Mouse (Mus musculus) urinary bladder, postnatal 4 days (tissue): ENCODE data around the gene Wdr35.

Source experiments
- DNase-seq, 2 experiments: peaks; one replicate each; pipeline ENCODE4 v3.0.0; 2021 to 2022; ENCODE audit warnings: low spot score in 2 of 2

Gene Wdr35

GRCm38 (mm10) chr12:9052075-9052829, 78.6 kb downstream of the Wdr35 start:
- peak; percentile 66 to 85 for DNase-seq

- DNase-seq = no peak
Observed at GRCm38 (mm10) chr12:9053345-9053744, 79.7 kb downstream of the Wdr35 start.

DNA sequence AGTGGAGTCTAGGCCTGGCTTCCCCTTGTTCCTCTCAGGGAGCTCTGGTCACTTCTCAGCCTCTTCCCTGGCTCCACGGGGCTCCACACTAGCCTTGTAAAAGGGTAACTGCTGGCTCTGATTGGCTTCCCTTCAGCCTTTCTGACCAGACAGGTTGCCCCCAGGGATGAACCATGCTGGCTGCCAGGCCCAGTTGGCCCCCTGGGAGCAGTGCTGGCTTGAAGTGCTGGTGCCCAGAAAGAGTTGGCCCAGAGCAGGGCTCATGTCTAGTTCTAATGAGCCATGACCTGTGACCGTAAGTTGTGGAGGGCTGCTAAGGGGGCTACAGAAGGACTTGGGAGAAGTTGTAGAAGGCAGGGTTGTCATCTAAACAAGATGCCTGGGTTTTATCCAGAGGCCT, 80.3 kb downstream of the Wdr35 start:
- no peak for DNase-seq

- DNase-seq = no peak
Observed at GRCm38 (mm10) chr12:9055269-9055668, 81.6 kb downstream of the Wdr35 start.

DNA sequence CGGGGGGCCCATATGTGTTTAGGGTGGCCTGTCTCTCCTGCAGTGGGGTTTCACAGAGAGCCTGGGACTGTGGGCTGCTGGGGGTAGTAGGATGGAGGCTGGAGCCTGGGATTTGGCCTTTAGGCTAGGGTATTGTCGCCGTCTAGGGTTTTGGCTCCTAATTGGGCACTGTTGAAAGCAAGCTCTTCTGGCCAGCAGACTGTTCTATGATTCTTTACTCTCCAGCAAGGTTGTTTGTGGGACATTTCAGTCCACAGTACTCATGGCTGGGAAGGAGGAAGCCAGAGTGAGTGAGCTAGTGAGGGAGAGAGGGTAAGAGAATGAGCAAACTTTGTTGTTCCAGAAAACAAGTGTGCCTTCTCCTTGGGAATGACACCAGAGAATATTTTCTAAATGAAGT, 85.8 kb downstream of the Wdr35 start:
- DNase-seq = no peak

GRCm38 (mm10) chr12:9059965-9060364, 86.3 kb downstream of the Wdr35 start:
- DNase-seq = no peak

DNA sequence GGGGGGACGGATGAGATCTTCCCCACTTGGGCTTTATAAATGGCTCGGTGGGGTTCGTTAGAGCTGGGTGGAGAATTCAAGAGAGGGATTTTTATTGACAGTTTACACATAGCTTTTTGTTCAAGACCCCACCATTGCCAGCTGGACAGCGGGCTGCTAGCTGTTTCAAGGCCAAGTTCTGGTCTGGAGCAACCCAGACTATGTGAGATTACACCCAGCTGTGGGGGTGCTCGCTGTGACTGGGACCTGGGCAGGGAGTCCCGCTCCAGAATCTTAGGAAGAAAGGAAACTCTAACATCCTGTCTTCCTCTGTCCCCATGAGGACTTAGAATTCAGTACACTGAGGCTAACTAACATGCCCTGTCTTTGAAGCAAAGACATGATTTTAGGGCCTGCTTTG, 89.9 kb downstream of the Wdr35 start:
- peak in 1 of 2 experiments; percentile 57 for DNase-seq

DNA sequence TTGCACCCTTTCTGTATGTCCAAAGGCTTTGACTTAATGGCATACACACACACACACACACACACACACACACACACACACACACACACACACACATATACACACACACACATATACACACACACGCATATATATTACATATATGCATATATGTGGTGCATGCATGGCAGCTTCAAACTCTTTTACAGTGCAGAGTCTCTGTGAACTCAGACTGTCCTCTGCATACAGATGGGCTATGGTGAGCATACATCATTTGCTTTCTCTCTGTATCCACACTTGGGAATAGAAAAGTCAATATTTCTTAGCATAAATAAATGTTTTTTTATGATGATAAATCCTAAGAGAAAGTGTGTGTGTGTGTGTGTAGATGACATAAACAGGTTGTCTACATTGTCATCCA, 97.4 kb downstream of the Wdr35 start:
- DNase-seq = no peak

DNA sequence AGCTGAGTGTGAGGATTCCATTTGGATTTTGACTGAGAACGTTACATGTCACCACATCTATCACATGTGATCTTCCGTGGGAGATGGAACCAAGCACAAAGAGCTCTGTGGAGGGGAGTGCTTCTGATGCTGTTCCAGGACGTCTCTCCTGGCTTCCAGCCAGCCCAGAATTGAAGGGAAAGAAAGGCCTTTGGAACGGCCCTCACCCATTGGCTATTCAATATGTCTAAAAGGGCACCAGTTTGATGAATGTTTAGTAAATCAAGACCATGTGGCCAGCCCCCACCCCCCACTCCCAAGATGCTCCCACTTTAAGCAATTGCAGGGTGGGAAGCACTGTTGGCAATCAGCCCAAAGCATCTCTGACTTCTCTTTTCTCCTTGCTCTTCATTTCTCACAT, 97.8 kb downstream of the Wdr35 start:
- DNase-seq = peak in 1 of 2 experiments; percentile 57

DNA sequence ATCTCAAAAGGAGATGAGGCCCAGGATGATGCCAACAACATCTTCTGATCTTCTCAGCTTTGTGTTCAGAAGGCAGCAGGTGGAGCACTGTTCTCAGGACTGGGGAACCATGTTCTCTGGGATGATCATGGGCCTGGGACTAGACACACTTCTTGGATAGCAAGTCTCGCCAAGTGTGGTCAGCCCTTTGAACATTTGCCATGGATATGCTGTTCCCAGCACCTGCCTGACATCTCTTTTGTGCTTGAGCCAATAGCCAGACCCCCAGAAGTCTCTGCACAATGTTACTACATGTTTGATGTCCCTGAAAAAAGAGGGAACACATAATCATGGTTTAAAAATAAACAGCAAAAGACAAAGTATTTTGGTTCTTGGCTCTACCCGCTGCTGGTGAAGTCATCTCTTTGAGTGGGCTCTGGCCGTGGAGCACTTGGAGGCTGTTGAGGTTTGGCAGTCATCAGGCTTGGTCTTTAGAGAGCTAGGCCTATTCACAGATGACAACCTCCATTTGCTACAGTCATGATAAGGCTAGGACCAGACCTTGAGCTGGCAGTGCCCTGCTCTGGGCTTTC, 103.9 kb downstream of the Wdr35 start:
- DNase-seq = peak in 1 of 2 experiments; percentile 36
